Mouse (Mus musculus) ES-E14 (cell line): ENCODE results near the gene Lrba.

Experiments used
- CHD2 ChIP-seq: IDR thresholded peaks from 2 replicates; pipeline ENCODE4 v1.6.1; 2014; ENCODE audit warnings: mild to moderate bottlenecking, low read depth, low read length, inconsistent platforms
- HCFC1 ChIP-seq: IDR thresholded peaks from 2 replicates; pipeline ENCODE4 v1.6.1; 2012; ENCODE audit warnings: low read length, inconsistent platforms, borderline replicate concordance; ENCODE audit not compliant: insufficient read depth
- MAFK ChIP-seq: IDR thresholded peaks from 2 replicates; pipeline ENCODE4 v1.6.1; 2014; ENCODE audit warnings: mild to moderate bottlenecking, low read depth, low read length, inconsistent platforms; ENCODE audit not compliant: insufficient read depth
- ZC3H11A ChIP-seq: IDR thresholded peaks from 2 replicates; pipeline ENCODE4 v1.6.1; 2012; ENCODE audit warnings: low read depth, mild to moderate bottlenecking, inconsistent platforms, low read length, borderline replicate concordance
- ZNF384 ChIP-seq: IDR thresholded peaks from 2 replicates; pipeline ENCODE4 v1.6.1; 2012; ENCODE audit warnings: low read depth, low read length, inconsistent platforms

DNA sequence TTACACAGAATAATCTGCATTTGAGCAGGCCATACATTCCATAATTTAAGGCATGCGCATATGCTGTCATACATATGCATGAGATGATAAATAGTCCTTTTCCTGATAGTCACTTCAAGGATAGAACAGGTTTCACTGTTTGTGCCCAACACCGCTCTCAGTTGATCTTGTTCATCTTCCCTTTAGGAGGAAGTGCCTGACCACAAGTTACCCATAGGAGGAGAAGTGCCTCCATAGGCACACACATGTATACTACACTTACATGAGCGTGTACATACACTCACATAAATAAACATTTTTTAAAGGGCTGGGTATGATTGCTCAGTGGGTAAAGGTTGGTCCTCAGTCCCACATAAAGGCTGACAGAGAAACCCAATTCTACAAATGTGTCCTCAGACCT is 22.0 kb upstream of the Lrba start:
- TF ChIP-seq CHD2 (no peak), HCFC1 (no peak), MAFK (no peak), ZC3H11A (no peak), ZNF384 (no peak)
